Mouse (Mus musculus) liver, adult 10 weeks (tissue): ENCODE results near the gene Mus81. TPM values are rescaled to one million over a fixed set of nuclear protein-coding genes. Genes with fewer than 3 reads are reported as not detected.

Source experiments
- polyA plus RNA-seq: library from polyadenylated mRNA; stranded (reverse); fragments of 350-450 nt; fragmentation: Illumina TruSeq; extraction: RNeasy Lipid Tissue Mini Kit (QIAGEN cat#74804); gene quantifications from one replicate; pipeline ENCODE4 v1.2.3, GENCODE M21; 2014; ENCODE audit warnings: low read depth, low replicate concordance

Mus81 gene
- polyA plus RNA-seq = 0.74 TPM

GRCm38 (mm10) chr19:5487768-5488550 is at the start of gene Mus81:
Mus81 (minus strand) TSS chr19:5488402.

GRCm38 (mm10) chr19:5510031-5511026 is 22.1 kb upstream of the Mus81 start, which contains the start of gene Snx32:
Snx32 (minus strand) TSS chr19:5510538.

GRCm38 (mm10) chr19:5503687-5504086 is 15.5 kb upstream of the Mus81 start, which contains the start of gene 1700020D05Rik:
1700020D05Rik (minus strand) TSS chr19:5503787.

GRCm38 (mm10) chr19:5490313-5490897 is 2.2 kb upstream of the Mus81 start, which contains the start of gene Cfl1:
Cfl1 (plus strand) TSS chr19:5490455.

GRCm38 (mm10) chr19:5473720-5474119 is 14.5 kb downstream of the Mus81 start, which contains the start of gene Efemp2:
Efemp2 (plus strand) TSS chr19:5473954.

GRCm38 (mm10) chr19:5468374-5468773 is 19.8 kb downstream of the Mus81 start, which contains the start of gene Ctsw:
Ctsw (minus strand) TSS chr19:5468507.

GRCm38 (mm10) chr19:5460465-5460911 is 27.7 kb downstream of the Mus81 start, which contains the start of gene Fibp:
Fibp (plus strand) TSS chr19:5460615.

GRCm38 (mm10) chr19:5457746-5458442 is 30.3 kb downstream of the Mus81 start, which contains the start of gene Ccdc85b:
Ccdc85b (minus strand) TSS chr19:5457894.

GRCm38 (mm10) chr19:5447515-5448353 is 40.5 kb downstream of the Mus81 start, which contains the start of gene Fosl1:
Fosl1 (plus strand) TSS chr19:5447547.

Other genes starting within 250 kb of the Mus81 start
- gene Pacs1, start 215.3 kb downstream of the Mus81 start, polyA plus RNA-seq = 0.53 TPM
- 25.1 TPM for gene Sf3b2, start 192.9 kb downstream of the Mus81 start, polyA plus RNA-seq
- not detected for gene Gal3st3, start 190.1 kb downstream of the Mus81 start, polyA plus RNA-seq
- gene Catsper1, start 152.7 kb downstream of the Mus81 start, polyA plus RNA-seq = not detected
- gene Cst6, start 138.8 kb downstream of the Mus81 start, polyA plus RNA-seq = not detected
- gene Eif1ad, start 121.7 kb downstream of the Mus81 start, polyA plus RNA-seq = 7.1 TPM
- 7.5 TPM for gene Banf1, start 121.2 kb downstream of the Mus81 start, polyA plus RNA-seq
- 4.6 TPM for gene Sart1, start 99.7 kb downstream of the Mus81 start, polyA plus RNA-seq
- gene Tsga10ip, start 85.9 kb downstream of the Mus81 start, polyA plus RNA-seq = not detected
- gene Drap1, start 63.4 kb downstream of the Mus81 start, polyA plus RNA-seq = 7.4 TPM
- gene AI837181, start 63.3 kb downstream of the Mus81 start, polyA plus RNA-seq = 0.58 TPM
- not detected for gene Fosl1, start 40.9 kb downstream of the Mus81 start, polyA plus RNA-seq
- 0.11 TPM for gene Ccdc85b, start 30.5 kb downstream of the Mus81 start, polyA plus RNA-seq
- 5.5 TPM for gene Fibp, start 27.8 kb downstream of the Mus81 start, polyA plus RNA-seq
- gene Ctsw, start 19.9 kb downstream of the Mus81 start, polyA plus RNA-seq = not detected
- not detected for gene Efemp2, start 14.4 kb downstream of the Mus81 start, polyA plus RNA-seq
- 109 TPM for gene Cfl1, start 2.1 kb upstream of the Mus81 start, polyA plus RNA-seq
- gene 1700020D05Rik, start 15.4 kb upstream of the Mus81 start, polyA plus RNA-seq = not detected
- gene Snx32, start 22.1 kb upstream of the Mus81 start, polyA plus RNA-seq = 0.64 TPM
- gene Ovol1, start 72.2 kb upstream of the Mus81 start, polyA plus RNA-seq = not detected
- not detected for gene Ap5b1, start 79.6 kb upstream of the Mus81 start, polyA plus RNA-seq
- gene Rnaseh2c, start 113.5 kb upstream of the Mus81 start, polyA plus RNA-seq = 3.4 TPM
- gene Kat5, start 121.8 kb upstream of the Mus81 start, polyA plus RNA-seq = 7.2 TPM
- gene Rela, start 149.1 kb upstream of the Mus81 start, polyA plus RNA-seq = 2.4 TPM
- gene Sipa1, start 175.3 kb upstream of the Mus81 start, polyA plus RNA-seq = 0.16 TPM
- 0.16 TPM for gene Map3k11, start 200.3 kb upstream of the Mus81 start, polyA plus RNA-seq
- gene Pcnx3, start 200.5 kb upstream of the Mus81 start, polyA plus RNA-seq = 0.37 TPM
- gene Kcnk7, start 216.0 kb upstream of the Mus81 start, polyA plus RNA-seq = not detected
- 0.69 TPM for gene Ehbp1l1, start 237.9 kb upstream of the Mus81 start, polyA plus RNA-seq
- 0.45 TPM for gene Fam89b, start 241.3 kb upstream of the Mus81 start, polyA plus RNA-seq